Mouse (Mus musculus): ENCODE results near the gene Fnbp1. TPM values are rescaled to one million over a fixed set of nuclear protein-coding genes. Genes with fewer than 3 reads are reported as not detected.

The Fnbp1 gene
- polyA plus RNA-seq, 1 experiment: 148 TPM

DNA sequence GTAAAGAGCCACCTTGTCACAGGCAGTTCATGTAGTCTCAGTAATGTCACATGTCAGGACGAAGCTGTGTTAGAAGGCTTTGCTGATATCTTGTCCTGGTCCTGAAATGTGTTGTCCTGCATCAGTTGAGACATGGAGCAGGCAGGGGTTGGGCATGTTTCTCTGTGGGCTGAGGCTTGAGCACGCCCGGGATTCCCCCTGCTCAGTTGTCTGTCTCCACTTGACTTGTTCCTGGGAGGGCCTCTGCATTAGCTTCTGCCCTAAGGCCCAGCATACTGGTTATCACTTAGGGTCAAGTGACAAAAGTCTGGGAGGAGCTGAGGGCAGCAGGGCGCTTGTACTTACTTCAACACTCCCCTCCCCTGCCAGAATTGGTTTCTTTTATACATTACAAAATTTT is 23.7 kb upstream of the Fnbp1 start:
- DNase-seq: no peak
- no peak overlapping the region for H3K27ac ChIP-seq (ENCODE audit: control insufficient read depth, insufficient read depth, low read length)
- H3K4me1 ChIP-seq (replicated peaks; ENCODE audit: control insufficient read depth, insufficient read depth, low read length): 0 out of 2 replicates have a peak, but pooled peaks cover 2% of the 10 kb centered on the region
- H3K4me3 ChIP-seq (ENCODE audit: control insufficient read depth, insufficient read depth, low read length): no peak overlapping the region
- WGBS: 85% methylated on average over 4 of the region's 4 CpGs
- TF ChIP-seq POLR2A (IDR thresholded peaks at IDR 0.05; ENCODE audit: control insufficient read depth, extremely low read depth, insufficient read depth, low read length, poor library complexity) (no peak), CTCF (IDR thresholded peaks at IDR 0.05; ENCODE audit: borderline replicate concordance, control insufficient read depth, extremely low read depth, insufficient read depth, low read length, poor library complexity) (no peak)
- no peaks in the 10 kb centered on the region for H3K27me3 ChIP-seq (ENCODE audit: control insufficient read depth, insufficient read depth, low read length)
- H3K36me3 ChIP-seq (ENCODE audit: control insufficient read depth, insufficient read depth, low read length): peaks cover 28% of the 10 kb centered on the region

GRCm38 (mm10) chr2:31164841-31165455 is 23.1 kb upstream of the Fnbp1 start:
- no peak for TF ChIP-seq CTCF (IDR thresholded peaks at IDR 0.05; ENCODE audit: borderline replicate concordance, control insufficient read depth, extremely low read depth, insufficient read depth, low read length, poor library complexity)
- TF ChIP-seq POLR2A (IDR thresholded peaks at IDR 0.05; ENCODE audit: control insufficient read depth, extremely low read depth, insufficient read depth, low read length, poor library complexity): no peak
- no peaks in the 10 kb centered on the region for H3K27me3 ChIP-seq (ENCODE audit: control insufficient read depth, insufficient read depth, low read length)
- WGBS: 69% methylated on average over 5 of the region's 5 CpGs
- 0 out of 2 replicates have a peak, but pooled peaks cover 2% of the 10 kb centered on the region for H3K4me1 ChIP-seq (replicated peaks; ENCODE audit: control insufficient read depth, insufficient read depth, low read length)
- peak overlapping the region; percentile 33; the same call in 1 of the 2 replicates for H3K27ac ChIP-seq (ENCODE audit: control insufficient read depth, insufficient read depth, low read length)
- no peak for DNase-seq
- H3K4me3 ChIP-seq (ENCODE audit: control insufficient read depth, insufficient read depth, low read length): no peak overlapping the region
- peaks cover 24% of the 10 kb centered on the region for H3K36me3 ChIP-seq (ENCODE audit: control insufficient read depth, insufficient read depth, low read length)

DNA sequence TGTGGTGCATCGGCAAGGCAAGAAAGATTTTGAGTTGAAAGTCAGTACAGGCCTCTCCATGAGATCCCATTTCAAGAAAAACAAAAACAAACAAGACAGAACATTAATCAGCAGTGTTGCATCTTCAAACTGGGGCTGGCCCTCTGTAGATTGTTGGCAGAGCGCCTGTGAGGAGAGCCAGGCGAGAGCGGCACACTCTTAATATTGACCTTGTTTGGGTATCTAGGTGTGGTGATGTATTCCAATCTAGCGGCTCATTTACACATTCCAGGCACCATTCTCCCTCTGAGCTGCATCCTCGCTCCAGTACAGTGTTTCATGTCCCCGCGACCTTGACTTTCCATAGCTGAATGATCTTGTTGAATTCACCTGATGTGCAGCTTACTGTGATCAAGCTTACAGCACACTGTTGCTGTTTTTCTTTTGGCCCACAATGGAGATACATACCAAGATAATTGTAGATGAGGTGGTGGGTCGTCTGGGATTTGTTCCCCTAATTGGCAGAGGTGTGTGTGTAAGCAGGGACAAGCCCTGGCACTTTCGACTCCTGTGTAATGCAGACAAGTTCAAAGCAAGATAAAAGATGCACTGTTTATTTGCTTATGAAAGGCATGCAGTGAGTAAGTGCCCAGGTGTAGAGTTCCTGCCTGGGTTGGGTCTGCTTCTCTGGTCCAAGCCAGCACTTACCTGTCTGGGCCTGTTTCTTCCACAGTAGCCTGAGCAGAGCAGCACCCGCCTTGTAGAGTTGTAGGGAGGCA is 21.7 kb upstream of the Fnbp1 start:
- H3K4me1 ChIP-seq (replicated peaks; ENCODE audit: control insufficient read depth, insufficient read depth, low read length): 0 out of 2 replicates have a peak, but pooled peaks cover 2% of the 10 kb centered on the region
- H3K4me3 ChIP-seq (ENCODE audit: control insufficient read depth, insufficient read depth, low read length): no peak overlapping the region
- peaks cover 10% of the 10 kb centered on the region for H3K36me3 ChIP-seq (ENCODE audit: control insufficient read depth, insufficient read depth, low read length)
- no peak for DNase-seq
- WGBS: 95% methylated on average over 11 of the region's 11 CpGs
- TF ChIP-seq POLR2A (IDR thresholded peaks at IDR 0.05; ENCODE audit: control insufficient read depth, extremely low read depth, insufficient read depth, low read length, poor library complexity): no peak
- no peak for TF ChIP-seq CTCF (IDR thresholded peaks at IDR 0.05; ENCODE audit: borderline replicate concordance, control insufficient read depth, extremely low read depth, insufficient read depth, low read length, poor library complexity)
- H3K27ac ChIP-seq (ENCODE audit: control insufficient read depth, insufficient read depth, low read length): peak overlapping the region; percentile 29; the same call in 1 of the 2 replicates
- H3K27me3 ChIP-seq (ENCODE audit: control insufficient read depth, insufficient read depth, low read length): no peaks in the 10 kb centered on the region

- 97% methylated on average over 4 of the region's 4 CpGs for WGBS
These were observed 19.8 kb upstream of the Fnbp1 start for GRCm38 (mm10) chr2:31161620-31162019.

GRCm38 (mm10) chr2:31160147-31160920 is 18.5 kb upstream of the Fnbp1 start:
- no peaks in the 10 kb centered on the region for H3K27me3 ChIP-seq (ENCODE audit: control insufficient read depth, insufficient read depth, low read length)
- 97% methylated on average over 10 of the region's 10 CpGs for WGBS
- no peak overlapping the region for H3K27ac ChIP-seq (ENCODE audit: control insufficient read depth, insufficient read depth, low read length)
- DNase-seq: no peak
- no peak overlapping the region for H3K4me3 ChIP-seq (ENCODE audit: control insufficient read depth, insufficient read depth, low read length)
- H3K36me3 ChIP-seq (ENCODE audit: control insufficient read depth, insufficient read depth, low read length): no peaks in the 10 kb centered on the region
- TF ChIP-seq CTCF (IDR thresholded peaks at IDR 0.05; ENCODE audit: borderline replicate concordance, control insufficient read depth, extremely low read depth, insufficient read depth, low read length, poor library complexity): no peak
- no peak for TF ChIP-seq POLR2A (IDR thresholded peaks at IDR 0.05; ENCODE audit: control insufficient read depth, extremely low read depth, insufficient read depth, low read length, poor library complexity)
- H3K4me1 ChIP-seq (replicated peaks; ENCODE audit: control insufficient read depth, insufficient read depth, low read length): 0 out of 2 replicates have a peak, but pooled peaks cover 2% of the 10 kb centered on the region

More at GRCm38 (mm10) chr2:31161620-31162019, 19.8 kb upstream of the Fnbp1 start:
- no peaks in the 10 kb centered on the region for H3K27me3 ChIP-seq (ENCODE audit: control insufficient read depth, insufficient read depth, low read length)
- H3K4me1 ChIP-seq (replicated peaks; ENCODE audit: control insufficient read depth, insufficient read depth, low read length): 0 out of 2 replicates have a peak, but pooled peaks cover 2% of the 10 kb centered on the region
- no peak overlapping the region for H3K27ac ChIP-seq (ENCODE audit: control insufficient read depth, insufficient read depth, low read length)
- H3K36me3 ChIP-seq (ENCODE audit: control insufficient read depth, insufficient read depth, low read length): no peaks in the 10 kb centered on the region
- H3K4me3 ChIP-seq (ENCODE audit: control insufficient read depth, insufficient read depth, low read length): no peak overlapping the region
- TF ChIP-seq POLR2A (IDR thresholded peaks at IDR 0.05; ENCODE audit: control insufficient read depth, extremely low read depth, insufficient read depth, low read length, poor library complexity) (no peak), CTCF (IDR thresholded peaks at IDR 0.05; ENCODE audit: borderline replicate concordance, control insufficient read depth, extremely low read depth, insufficient read depth, low read length, poor library complexity) (no peak)
- DNase-seq: no peak

DNA sequence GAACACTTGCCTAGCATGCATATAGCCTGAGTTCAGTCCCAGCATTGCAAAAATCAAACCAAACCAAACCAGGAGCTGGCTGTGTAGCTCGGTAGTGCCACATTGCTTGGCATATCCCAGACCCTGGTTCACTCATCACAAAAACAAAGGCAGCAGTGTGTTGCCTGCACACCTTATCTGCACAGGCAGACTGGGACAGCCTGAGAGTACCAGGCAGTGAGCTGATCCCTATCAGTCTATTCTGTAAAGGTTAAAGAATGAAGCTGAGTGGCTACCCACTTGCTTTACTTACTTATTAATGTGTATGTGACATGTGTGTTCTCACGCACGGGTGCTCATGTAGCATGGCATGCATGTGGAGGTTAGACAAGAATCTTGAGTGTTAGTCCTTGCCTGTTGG is 15.0 kb upstream of the Fnbp1 start:
- Histone ChIP-seq H3K27me3 (ENCODE audit: control insufficient read depth, insufficient read depth, low read length) (no peaks in the 10 kb centered on the region), H3K4me1 (replicated peaks; ENCODE audit: control insufficient read depth, insufficient read depth, low read length) (peaks cover 5% of the 10 kb centered on the region), H3K27ac (ENCODE audit: control insufficient read depth, insufficient read depth, low read length) (no peak overlapping the region), H3K4me3 (ENCODE audit: control insufficient read depth, insufficient read depth, low read length) (no peak overlapping the region), H3K36me3 (ENCODE audit: control insufficient read depth, insufficient read depth, low read length) (no peaks in the 10 kb centered on the region)
- no peak for DNase-seq
- no peak for TF ChIP-seq CTCF (IDR thresholded peaks at IDR 0.05; ENCODE audit: borderline replicate concordance, control insufficient read depth, extremely low read depth, insufficient read depth, low read length, poor library complexity)
- no peak for TF ChIP-seq POLR2A (IDR thresholded peaks at IDR 0.05; ENCODE audit: control insufficient read depth, extremely low read depth, insufficient read depth, low read length, poor library complexity)
- whole genome bisulfite sequencing: 94% methylated on average over 3 of the region's 3 CpGs
